Mouse (Mus musculus) liver, postnatal 0 days (tissue): Measurements from ENCODE around the gene Neurod2. TPM values are rescaled to one million over a fixed set of nuclear protein-coding genes. Genes with fewer than 3 reads are reported as not detected.

Experiments used
- ATAC-seq: fragments of 200-750 bp; cut with Nextera tagmentation; 2 replicates; pipeline ENCODE4 v1.8.0; 2017; ENCODE audit warnings: mild to moderate bottlenecking, moderate library complexity
- DNase-seq: peaks from one replicate; pipeline ENCODE4 v3.0.0-alpha.2; 2016
- H3K27ac ChIP-seq: fragments of 300-500 bp; sonication (generic); 2 replicates; pipeline ENCODE4 v1.5.1; 2014; ENCODE audit warnings: antibody characterized with exemption, moderate library complexity, mild to moderate bottlenecking, low read depth
- H3K27me3 ChIP-seq: fragments of 300-500 bp; sonication (generic); 2 replicates; pipeline ENCODE4 v1.6.1; 2014; ENCODE audit warnings: low read length, control low read depth, mixed read lengths; ENCODE audit not compliant: insufficient read depth
- H3K36me3 ChIP-seq: fragments of 300-500 bp; sonication (generic); replicated peaks from 2 replicates; pipeline ENCODE4 v1.6.1; 2014; ENCODE audit warnings: mild to moderate bottlenecking, control low read depth, low read length, moderate library complexity, mixed read lengths; ENCODE audit not compliant: insufficient read depth
- H3K4me1 ChIP-seq: fragments of 300-500 bp; sonication (generic); 2 replicates; pipeline ENCODE4 v1.6.1; 2014; ENCODE audit warnings: antibody characterized with exemption, mild to moderate bottlenecking, control low read depth; ENCODE audit not compliant: insufficient read depth
- H3K4me2 ChIP-seq: fragments of 300-500 bp; sonication (generic); 2 replicates; pipeline ENCODE4 v1.6.1; 2014; ENCODE audit warnings: low read depth, mild to moderate bottlenecking, low read length, moderate library complexity, mixed read lengths
- H3K4me3 ChIP-seq: fragments of 300-500 bp; sonication (generic); 2 replicates; pipeline ENCODE4 v1.5.1; 2014; ENCODE audit warnings: low read depth, low read length
- H3K9ac ChIP-seq: fragments of 300-500 bp; sonication (generic); replicated peaks from 2 replicates; pipeline ENCODE4 v1.6.1; 2014; ENCODE audit warnings: mild to moderate bottlenecking, moderate library complexity
- H3K9me3 ChIP-seq: fragments of 300-500 bp; sonication (generic); 2 replicates; pipeline ENCODE4 v1.6.1; 2016; ENCODE audit warnings: mild to moderate bottlenecking, control low read depth, low read length, mixed read lengths
- CTCF ChIP-seq: sonication (generic); IDR thresholded peaks from 2 replicates; pipeline ENCODE4 v1.5.1; 2016; ENCODE audit warnings: antibody characterized with exemption, low read depth
- EP300 ChIP-seq: IDR thresholded peaks from 2 replicates; pipeline ENCODE4 v1.6.1; 2016; ENCODE audit warnings: antibody characterized with exemption, low read depth, mild to moderate bottlenecking
- WGBS: fragments of 180-500 bp; shearing (Covaris S2); extraction: QIAGEN DNeasy Blood & Tissue Kit; methylation state at CpG from one replicate; pipeline ENCODE4 v1.1.7; 2014; ENCODE audit not compliant: insufficient replicate concordance; 5-methylcytosine and 5-hydroxymethylcytosine counted together
- polyA plus RNA-seq: library from polyadenylated mRNA; unstranded; fragments of >200 nt; fragmentation: Nextera tagmentation; extraction: Ambion mirVana; gene quantifications from 2 replicates; pipeline ENCODE4 v1.2.1, GENCODE M21; 2015

The Neurod2 gene
- polyA plus RNA-seq, 1 experiment from 2014 or later, result not detected

DNA sequence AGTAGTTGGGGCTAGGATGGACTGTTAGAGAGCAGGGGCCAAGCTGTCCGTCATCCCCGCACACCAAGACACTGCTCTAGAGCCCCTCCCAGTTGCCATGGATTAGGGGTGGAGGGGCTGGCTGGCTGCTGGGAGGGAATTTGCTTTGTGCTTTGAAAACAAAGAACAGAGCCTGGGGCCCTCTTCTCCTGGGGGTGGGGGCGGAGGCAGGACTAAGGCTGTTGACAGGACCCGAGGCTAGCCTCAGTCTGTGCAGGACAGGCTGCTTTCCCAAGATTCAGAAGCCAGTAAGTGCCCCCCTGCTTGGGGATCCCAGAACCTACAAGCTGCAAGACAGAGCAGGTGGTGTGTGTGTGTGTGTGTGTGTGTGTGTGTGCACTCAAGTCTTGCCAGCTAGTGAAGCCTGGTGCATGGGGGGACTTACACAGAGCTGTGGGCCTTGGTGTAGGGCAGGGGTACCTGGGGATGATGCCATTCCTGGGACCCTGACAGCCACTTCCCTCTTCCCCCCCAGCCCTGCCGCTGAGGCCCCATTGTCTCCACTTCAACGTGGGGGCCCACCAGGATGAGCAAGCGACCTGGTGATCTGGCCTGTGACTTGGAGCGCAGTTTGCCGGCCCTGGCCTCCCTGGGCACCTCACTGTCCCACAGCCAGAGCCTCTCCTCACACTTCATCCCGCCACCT lies 42.2 kb upstream of the Neurod2 start:
- Histone ChIP-seq H3K4me2 (no peak overlapping the region), H3K9ac (no peak overlapping the region), H3K27me3 (no peaks in the 10 kb centered on the region), H3K27ac (no peak overlapping the region), H3K4me1 (no peaks in the 10 kb centered on the region), H3K36me3 (peaks cover 24% of the 10 kb centered on the region), H3K9me3 (no peaks in the 10 kb centered on the region), H3K4me3 (no peak overlapping the region)
- DNase-seq (no peak), ATAC-seq (no peak)
- 65% methylated on average over 10 of the region's 10 CpGs for WGBS
- TF ChIP-seq CTCF (no peak), EP300 (no peak)

DNA sequence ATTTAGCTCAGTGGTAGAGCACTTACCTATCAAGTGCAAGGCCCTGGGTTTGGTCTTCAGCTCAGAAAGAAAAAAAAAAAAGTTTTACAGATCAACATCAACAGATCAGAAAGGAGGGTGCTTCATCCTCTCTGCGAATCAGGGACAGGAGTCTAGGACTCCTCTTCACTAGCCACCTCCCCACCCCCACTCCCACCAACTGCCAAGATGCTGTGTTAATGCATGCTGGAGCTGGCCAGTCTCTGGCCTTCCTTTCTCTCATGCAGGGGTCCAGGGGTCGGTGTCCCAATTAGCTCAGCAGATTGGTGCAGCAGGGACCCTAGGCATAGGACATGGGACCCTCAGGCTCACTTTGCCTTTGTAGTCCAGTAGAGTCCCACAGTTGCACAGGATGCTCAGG lies 41.1 kb upstream of the Neurod2 start:
- WGBS, result 95% methylated on average over 2 of the region's 2 CpGs
- ATAC-seq (no peak), DNase-seq (no peak)
- no peaks in the 10 kb centered on the region for H3K9me3 ChIP-seq
- 0 out of 2 replicates have a peak, but pooled peaks cover 4% of the 10 kb centered on the region for H3K4me1 ChIP-seq
- H3K27ac ChIP-seq, result no peak overlapping the region
- TF ChIP-seq EP300, result no peak
- TF ChIP-seq CTCF, result no peak
- peaks cover 13% of the 10 kb centered on the region for H3K36me3 ChIP-seq
- H3K4me2 ChIP-seq, result no peak overlapping the region
- H3K4me3 ChIP-seq, result no peak overlapping the region
- no peaks in the 10 kb centered on the region for H3K27me3 ChIP-seq
- no peak overlapping the region for H3K9ac ChIP-seq

DNA sequence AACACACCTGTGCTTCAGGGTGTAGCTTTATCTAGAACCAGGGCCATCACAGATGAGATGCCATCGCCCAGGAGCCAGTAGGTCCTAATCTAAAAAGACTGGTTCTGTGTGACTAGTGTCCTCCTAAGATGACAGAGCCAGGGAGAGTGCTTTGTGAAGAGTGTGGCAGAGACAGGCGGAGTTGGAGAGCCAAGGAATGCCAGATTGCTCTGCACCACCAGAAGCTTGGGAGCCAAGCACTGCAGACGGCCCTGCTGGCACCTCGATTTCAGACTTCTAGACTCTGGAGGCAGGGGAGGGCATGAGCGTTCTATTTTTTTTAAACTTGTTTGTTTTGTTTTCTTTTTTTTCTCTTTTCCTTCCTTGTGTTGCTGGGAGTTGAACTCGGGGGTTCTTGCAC lies 39.9 kb upstream of the Neurod2 start:
- ATAC-seq (no peak), DNase-seq (no peak)
- H3K27ac ChIP-seq, result no peak overlapping the region
- H3K4me3 ChIP-seq, result no peak overlapping the region
- H3K9ac ChIP-seq, result no peak overlapping the region
- WGBS, result 69% methylated on average over 6 of the region's 6 CpGs
- no peak overlapping the region for H3K4me2 ChIP-seq
- peaks cover 4% of the 10 kb centered on the region; the same call in 1 of the 2 replicates for H3K4me1 ChIP-seq
- peaks cover 3% of the 10 kb centered on the region for H3K36me3 ChIP-seq
- no peaks in the 10 kb centered on the region for H3K27me3 ChIP-seq
- no peak for TF ChIP-seq CTCF
- no peak for TF ChIP-seq EP300
- no peaks in the 10 kb centered on the region for H3K9me3 ChIP-seq

DNA sequence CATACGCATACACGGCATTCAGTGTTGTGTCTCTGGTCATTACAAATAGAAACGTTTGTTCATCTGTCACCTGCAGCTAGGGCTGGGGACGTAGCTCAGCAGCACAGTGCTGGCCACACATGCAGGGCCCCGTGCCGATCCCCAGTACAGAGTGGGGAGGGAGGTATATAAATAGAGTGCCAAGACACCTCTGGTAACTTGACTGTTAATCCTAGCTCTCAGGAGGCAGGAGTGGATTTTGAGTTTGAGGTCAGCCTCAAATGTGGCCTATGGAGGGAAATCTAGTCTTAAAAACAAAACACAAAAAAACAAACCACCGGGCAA lies 38.4 kb upstream of the Neurod2 start:
- no peak overlapping the region for H3K4me2 ChIP-seq
- no peak overlapping the region for H3K9ac ChIP-seq
- no peaks in the 10 kb centered on the region for H3K9me3 ChIP-seq
- DNase-seq (no peak), ATAC-seq (no peak)
- TF ChIP-seq EP300 (no peak), CTCF (no peak)
- H3K27ac ChIP-seq, result no peak overlapping the region
- H3K27me3 ChIP-seq, result no peaks in the 10 kb centered on the region
- no peak overlapping the region for H3K4me3 ChIP-seq
- no peaks in the 10 kb centered on the region; the same call in 1 of the 2 replicates for H3K36me3 ChIP-seq
- H3K4me1 ChIP-seq, result peaks cover 9% of the 10 kb centered on the region
- WGBS, result 66% methylated on average over 7 of the region's 7 CpGs

DNA sequence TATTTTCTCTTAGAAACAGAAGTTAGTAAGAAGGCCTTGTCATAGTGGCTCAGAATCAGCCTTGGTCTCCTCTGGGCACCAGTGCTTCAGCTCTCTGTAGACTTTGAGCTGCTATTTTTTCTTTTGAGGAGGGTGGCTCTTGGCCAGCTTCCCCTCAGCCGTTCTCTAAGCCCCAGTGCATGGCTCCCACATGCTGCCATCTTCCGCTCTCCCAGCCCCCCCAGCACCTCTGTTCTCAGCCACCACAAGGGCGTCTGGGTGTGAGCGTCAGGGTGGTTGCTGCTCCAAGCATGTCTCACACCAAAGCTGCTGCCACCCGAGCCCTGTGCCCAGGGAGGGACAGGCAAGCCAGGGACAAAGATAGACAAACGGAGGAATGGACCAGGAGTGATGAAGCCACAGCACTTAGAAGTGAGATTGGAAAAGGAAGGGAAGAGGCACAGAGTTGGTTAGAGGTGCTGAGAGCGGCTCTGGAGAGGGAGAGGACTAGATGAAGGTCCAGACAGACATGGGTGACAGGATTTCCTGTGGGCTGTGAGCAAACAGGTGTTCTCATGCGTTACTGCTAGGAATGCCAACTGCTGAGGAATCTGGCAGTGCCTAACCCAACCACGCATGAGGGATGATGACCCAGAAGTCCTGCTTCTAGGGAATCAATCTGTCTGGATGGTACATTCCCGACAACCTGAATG lies 37.9 kb upstream of the Neurod2 start:
- no peak for TF ChIP-seq EP300
- H3K36me3 ChIP-seq, result no peaks in the 10 kb centered on the region
- DNase-seq, result no peak
- no peak overlapping the region for H3K4me2 ChIP-seq
- no peak overlapping the region for H3K4me3 ChIP-seq
- H3K9ac ChIP-seq, result no peak overlapping the region
- H3K27ac ChIP-seq, result no peak overlapping the region
- no peak for ATAC-seq
- no peaks in the 10 kb centered on the region for H3K9me3 ChIP-seq
- no peaks in the 10 kb centered on the region for H3K27me3 ChIP-seq
- 71% methylated on average over 10 of the region's 10 CpGs for WGBS
- peaks cover 12% of the 10 kb centered on the region for H3K4me1 ChIP-seq

DNA sequence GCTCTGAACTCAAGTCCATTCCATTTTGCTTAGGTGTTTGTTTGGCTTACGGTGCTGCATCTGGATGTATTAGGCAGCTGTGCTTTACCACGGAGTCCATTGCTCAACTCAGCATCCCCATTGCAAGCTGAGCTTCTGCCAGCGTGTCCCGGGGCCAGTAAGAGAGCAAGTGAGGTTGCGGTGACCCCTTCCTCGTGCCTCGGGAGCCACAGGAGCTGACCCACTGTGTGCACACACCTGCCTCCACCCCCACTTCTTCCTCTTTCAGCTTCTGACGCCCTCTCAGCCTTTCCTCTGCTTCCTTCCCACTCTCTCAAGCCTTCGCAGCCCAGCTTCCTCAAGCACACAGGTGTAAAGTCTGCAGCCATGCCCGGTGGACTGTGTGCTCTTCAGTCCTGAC lies 36.8 kb upstream of the Neurod2 start:
- Histone ChIP-seq H3K9ac (no peak overlapping the region; the same call in 1 of the 2 replicates), H3K36me3 (no peaks in the 10 kb centered on the region), H3K4me2 (no peak overlapping the region), H3K9me3 (no peaks in the 10 kb centered on the region), H3K27me3 (no peaks in the 10 kb centered on the region), H3K4me1 (peaks cover 17% of the 10 kb centered on the region), H3K27ac (no peak overlapping the region), H3K4me3 (no peak overlapping the region)
- peak; percentile 40 for DNase-seq
- 0 out of 2 replicates have a peak, but pooled peaks have one; percentile 23 for ATAC-seq
- 37% methylated on average over 10 of the region's 10 CpGs for WGBS
- no peak for TF ChIP-seq CTCF
- TF ChIP-seq EP300, result no peak
